Mouse (Mus musculus) adrenal gland, adult 10 weeks (tissue): ENCODE data around the gene Cd248. TPM values are rescaled to one million over a fixed set of nuclear protein-coding genes. Genes with fewer than 3 reads are reported as not detected.

Experiments
- polyA plus RNA-seq: library from polyadenylated mRNA; stranded (reverse); fragments of 350-450 nt; fragmentation: Illumina TruSeq; extraction: RNeasy Lipid Tissue Mini Kit (QIAGEN cat#74804); gene quantifications from one replicate; pipeline ENCODE4 v1.2.3, GENCODE M21; 2014; ENCODE audit warnings: low read depth, low replicate concordance

Cd248 gene
- 0.41 TPM for polyA plus RNA-seq

DNA sequence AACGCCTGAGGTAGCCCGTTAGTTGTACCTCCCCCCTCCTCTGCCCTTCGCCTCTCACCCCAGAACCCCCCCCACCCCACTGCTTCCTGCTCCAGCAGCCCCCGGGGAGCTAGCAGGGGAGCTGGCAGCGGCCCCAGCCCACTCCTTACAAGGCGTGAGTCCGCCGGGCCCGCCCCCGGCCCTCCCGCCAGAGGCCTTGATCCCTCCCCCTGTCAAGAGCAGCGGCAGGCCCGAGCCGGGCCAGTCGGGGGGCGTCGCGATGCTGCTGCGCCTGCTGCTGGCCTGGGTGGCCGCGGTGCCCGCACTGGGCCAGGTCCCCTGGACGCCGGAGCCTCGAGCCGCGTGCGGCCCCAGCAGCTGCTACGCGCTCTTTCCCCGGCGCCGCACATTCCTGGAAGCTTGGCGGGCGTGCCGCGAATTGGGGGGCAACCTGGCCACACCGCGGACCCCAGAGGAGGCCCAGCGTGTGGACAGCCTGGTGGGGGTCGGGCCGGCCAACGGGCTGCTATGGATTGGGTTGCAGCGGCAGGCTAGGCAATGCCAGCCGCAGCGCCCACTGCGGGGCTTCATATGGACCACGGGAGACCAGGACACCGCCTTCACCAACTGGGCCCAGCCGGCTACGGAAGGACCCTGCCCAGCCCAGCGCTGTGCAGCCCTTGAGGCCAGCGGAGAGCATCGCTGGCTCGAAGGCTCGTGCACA, at the start of gene Cd248:
Cd248 (plus strand) TSS at position 212 of the 703 bp plus-strand sequence.

DNA sequence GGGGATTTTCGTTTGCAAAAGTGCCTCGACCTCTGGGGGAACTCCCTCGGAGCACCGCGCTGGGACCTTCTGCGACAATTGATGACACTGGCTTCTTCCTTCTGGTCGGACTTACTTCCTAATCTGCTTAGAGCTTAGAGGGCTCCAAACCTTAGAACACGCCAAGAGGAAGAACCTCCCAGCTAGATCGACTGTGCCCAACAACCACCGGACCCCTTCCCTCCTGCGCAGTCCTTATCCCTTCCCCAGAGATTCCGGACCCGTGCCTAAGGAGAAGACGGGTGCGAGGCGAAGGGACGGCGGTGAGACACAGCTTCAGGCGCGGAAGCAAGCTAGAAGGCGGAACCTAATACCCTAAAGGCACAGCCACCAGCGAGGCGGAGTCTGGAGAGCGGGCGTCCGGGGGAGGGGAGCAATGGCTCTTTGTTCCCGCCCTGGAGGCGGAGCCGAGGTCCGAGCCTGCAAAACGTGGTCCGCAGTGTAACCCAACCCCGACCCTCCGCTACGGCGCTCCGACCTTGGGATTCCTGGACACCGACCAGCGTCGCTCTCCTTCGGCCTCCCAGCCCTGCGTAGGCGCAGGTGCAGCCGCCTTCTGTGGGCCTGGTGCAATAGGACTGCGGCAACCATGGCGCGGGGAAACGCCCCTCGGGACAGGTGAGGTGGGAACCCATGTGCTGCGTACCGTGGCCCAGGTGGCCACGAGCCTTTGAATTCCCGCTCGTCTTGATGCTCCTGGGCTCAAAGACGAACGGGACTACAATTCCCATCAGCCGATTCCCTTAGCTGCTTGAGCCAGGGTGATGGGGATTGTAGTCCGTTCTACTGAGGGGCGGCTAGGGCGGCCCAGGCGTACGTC, 44.0 kb upstream of the Cd248 start, which contains the start of gene Slc29a2:
Slc29a2 (plus strand) TSS at position 240 of the 859 bp plus-strand sequence.

DNA sequence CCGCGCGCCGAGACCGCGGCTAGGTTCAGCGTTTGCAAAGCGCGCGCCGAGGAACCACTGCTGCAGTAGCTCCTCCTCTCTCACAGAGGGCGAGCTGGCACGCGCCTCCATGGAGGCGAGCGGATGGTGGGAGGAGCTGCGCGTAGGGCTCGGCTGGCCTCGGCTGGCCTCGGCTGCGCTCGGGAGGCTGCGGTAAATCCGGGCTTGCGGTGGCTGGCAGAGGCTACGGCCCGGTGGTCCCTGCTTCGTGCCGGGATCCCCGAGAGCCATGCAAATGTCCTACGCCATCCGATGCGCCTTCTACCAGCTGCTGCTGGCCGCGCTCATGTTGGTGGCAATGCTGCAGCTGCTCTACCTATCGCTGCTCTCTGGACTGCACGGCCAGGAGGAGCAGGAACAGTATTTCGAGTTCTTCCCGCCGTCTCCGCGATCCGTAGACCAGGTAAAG, 29.1 kb upstream of the Cd248 start, which contains the start of the genes B4gat1 and AC124502.3:
B4gat1 (plus strand) TSS at position 118 of the 448 bp plus-strand sequence.
AC124502.3 (plus strand) TSS at position 183 of the 448 bp plus-strand sequence.

DNA sequence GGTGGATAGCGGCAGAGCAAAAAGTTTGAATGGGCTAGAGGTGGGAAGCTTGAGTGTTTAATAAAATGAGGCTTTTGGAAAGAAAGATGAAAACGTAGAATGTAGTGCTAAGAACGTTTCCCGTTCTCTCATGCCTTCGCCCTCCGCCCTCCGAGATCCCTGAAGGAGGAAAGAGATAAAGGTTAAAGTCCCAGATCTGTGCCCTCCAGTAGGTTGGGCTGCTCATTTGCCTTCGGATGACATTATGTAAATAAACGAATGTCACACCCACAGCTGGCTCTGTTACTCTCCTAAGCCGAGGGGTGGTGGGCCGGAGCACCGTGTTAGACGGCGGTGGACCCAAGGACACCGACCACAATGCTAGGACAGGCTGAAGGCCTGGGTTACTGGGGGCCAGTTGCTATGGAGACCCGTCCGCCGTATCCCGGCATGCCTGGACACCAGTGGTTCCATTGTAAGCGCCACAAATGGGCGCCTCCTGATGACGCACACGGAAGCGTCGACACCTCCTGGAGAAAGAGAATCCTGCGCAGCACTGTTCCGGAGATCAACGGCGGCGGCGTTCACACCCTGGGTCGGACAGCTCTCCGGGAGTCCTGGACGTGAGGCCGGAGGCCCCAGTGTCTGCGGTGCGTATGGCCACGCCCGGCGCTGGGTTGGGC, 26.9 kb upstream of the Cd248 start, which contains the start of gene Brms1:
Brms1 (plus strand) TSS at position 493 of the 662 bp plus-strand sequence.

DNA sequence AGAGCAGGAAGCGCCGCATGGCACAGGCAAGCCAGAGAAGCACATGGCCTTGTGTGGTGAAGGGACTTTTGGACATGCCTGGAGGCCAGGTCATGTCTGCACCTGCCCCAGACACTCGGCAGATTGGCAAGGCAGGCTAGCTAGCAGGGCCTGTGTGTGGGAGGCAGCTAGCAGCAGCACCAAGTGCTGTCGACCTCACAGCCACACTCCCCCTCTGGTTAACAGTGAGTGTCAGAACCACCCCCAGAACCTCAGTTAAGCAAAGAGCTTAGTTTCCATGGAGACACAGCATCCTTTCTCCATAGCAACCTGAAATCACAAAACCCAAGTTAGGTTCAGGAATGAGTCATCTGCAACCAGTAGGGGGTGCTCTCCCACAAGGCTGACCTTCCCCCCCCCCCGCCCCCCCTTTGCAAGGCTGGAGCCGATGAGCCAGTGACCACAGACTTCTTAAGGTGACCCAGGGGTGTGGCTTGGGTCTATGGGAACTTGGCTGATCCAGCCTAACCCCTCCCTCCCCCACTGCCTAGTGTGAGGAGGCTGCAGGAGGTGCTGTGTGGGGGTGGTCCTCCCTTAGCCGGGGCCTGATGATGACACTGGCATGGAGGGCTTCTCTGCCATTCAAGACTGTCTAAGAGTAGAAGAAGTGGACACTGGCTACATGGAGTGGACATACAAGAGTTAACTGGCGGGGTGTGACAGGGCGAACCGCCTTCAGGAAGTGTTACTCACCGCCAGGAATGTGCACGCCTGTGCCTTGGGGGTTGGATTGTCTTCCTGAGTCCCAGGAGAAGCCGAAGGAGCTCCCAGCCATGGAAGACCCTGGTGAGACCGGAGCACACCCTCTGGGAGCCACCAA, 17.6 kb upstream of the Cd248 start, which contains the start of gene Rin1:
Rin1 (plus strand) TSS at position 435 of the 859 bp plus-strand sequence.

DNA sequence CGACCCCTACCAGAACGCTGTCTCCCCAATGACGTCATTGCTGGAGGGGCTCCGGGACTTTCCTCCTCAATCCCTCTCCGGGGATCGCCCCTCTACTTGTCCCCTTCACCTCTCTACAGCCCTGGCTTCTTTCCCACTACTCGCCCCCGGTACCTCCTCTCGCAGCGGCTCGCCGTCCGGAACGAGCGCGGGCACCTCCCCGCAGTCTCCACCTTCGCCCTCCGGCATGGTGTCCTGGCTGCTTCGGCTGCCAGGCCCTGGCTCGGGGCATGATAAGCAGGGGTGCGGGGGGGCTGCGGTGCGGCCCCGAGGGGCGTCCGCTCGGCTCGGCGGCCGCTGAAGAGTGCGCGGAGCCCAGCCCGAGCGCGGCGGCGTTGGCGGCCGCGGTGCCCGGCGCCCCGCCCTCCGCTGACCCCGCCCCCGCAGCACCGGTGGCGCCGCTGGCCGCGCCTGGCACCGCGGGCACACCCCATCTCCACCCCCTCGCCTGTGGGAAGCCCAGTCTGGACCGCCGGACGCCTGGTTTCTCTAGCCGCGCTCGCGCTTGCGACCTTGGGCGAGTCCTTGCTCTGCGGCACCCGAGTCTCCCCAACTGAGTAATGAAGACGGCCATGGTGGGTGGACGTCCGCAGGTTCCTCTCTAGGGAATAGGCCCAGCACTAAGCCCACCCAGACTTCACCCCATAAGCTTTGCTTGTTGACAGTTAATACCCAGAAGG, 17.4 kb downstream of the Cd248 start, which contains the start of gene Tmem151a:
Tmem151a (minus strand) TSS at position 387 of the 719 bp plus-strand sequence.

DNA sequence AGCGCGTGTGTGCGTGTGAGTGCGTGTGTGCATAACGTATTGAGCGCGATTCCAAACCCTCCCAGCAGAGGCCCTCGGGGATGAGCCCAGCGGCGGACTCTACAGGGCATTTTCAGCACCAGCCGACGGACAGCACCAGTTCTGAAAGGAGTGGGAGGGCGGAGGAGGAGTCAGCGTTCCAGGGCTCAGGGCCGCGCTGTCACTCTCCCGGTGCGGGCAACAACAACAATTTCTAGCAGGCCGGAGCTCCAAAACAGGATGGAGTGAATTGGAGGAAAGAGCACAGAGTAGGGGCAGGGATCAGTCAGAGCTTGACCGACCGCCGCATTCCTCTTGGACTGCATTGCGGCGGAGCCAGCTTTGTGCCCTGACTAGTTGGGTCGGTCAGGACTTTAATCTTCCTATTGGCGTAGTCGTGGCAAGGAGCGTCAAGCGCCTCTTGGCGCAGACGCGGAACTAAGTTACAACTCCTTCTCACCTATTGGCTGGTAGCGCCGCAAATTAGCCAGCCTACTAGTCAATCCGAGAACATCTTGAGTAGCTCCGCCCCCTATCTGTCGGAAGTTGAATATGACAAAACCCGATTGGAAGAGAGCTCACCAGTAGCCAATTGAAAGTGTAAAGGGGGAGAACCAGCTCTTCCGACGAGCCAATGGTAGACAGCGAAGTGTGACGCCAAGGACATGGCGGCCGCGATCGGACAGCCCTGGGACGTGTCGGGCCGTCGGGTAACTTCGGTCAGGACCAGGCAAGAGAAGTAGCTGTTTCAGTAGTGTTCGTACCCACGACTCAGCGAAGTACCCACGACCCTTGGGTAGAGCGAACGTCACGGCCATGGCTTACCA, 20.2 kb downstream of the Cd248 start, which contains the start of gene Yif1a:
Yif1a (plus strand) TSS at position 655 of the 845 bp plus-strand sequence.

DNA sequence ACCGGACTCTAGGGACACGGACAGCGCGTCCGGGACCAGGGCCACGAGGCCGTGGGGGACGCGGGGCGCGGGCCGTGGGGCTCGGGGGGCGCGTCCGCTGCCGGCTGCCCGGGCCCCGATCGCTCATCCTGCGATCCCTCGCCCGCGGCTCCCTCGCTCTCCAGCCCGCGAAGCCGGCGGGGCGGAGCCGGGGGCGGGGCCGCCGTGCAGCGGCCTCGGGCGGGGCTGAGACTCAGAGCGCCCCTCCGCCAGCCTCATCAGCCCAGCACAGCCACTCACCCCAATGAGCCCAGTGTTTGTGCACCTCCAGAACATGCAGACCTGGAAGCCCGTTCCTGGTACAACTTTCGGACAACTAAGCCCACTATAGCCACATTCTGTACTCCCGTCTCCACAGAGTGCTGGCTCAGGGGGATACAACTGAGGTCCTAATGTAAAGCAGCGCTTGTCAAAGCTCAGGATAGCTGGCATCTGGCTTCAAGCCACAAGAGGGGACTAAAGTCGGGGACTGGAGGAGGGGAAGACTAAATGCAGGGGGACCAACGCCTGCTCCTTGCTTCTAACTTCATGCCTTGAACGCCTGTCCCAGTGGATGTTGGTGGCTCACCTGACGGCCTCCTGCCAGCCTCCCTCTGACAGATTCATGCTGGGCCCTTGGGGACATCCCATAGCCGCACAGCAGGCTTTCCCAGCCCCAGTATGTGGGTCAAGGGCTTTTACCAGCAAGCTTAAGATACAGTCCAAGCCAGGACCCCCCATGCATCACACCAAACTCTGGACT, 30.7 kb downstream of the Cd248 start, which contains the start of gene Cnih2:
Cnih2 (minus strand) TSS at position 159 of the 781 bp plus-strand sequence.

DNA sequence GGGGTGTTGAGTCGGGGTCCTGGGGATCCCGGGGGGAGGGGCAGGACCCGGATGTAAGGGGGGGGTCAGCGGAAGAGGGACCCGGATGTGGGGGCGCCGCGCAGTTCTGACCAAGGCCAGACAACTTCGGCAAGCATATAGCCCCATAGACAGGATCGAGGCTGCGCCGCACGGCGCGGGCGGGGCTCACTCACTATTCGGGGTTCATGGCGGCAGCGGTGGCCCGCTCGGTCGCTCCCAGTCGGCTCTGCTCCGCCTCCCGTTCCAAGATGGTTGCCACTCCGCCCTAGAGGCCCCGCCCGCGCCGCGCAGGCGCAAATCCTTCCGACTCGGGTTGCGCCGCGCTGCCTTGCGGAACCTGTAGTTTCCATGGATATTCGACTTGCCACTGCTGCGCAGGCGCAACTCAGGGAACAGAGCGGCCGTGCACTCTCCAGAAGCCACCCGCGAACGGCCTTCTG, 38.9 kb downstream of the Cd248 start, which contains the start of gene Rab1b:
Rab1b (minus strand) TSS at position 342 of the 461 bp plus-strand sequence.

DNA sequence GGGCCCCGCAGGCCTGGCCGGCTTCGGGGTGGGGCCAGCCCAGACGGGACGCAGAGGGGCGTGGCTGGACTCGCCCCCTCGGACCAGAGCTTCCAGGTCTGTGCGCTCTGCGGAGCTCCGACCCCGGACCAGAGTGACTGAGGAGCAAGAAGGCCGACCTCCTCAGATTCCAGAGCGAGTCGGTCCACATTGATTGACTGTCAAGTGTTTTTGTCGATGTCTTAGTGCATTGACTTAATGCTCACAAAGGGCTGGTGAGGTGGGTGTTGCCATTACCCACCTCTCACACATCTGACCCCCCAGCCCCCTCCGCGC, 50.5 kb downstream of the Cd248 start, which contains the start of gene Klc2:
Klc2 (minus strand) TSS at position 177 of the 315 bp plus-strand sequence.

Other genes with a start within 250 kb of the Cd248 start
- gene Ccs, start 228.7 kb upstream of the Cd248 start, polyA plus RNA-seq: 1.8 TPM
- not detected for gene Ccdc87, start 228.7 kb upstream of the Cd248 start, polyA plus RNA-seq
- gene Ctsf, start 212.9 kb upstream of the Cd248 start, polyA plus RNA-seq: 112 TPM
- 2.0 TPM for gene Actn3, start 190.2 kb upstream of the Cd248 start, polyA plus RNA-seq
- 38.0 TPM for gene Zdhhc24, start 189.4 kb upstream of the Cd248 start, polyA plus RNA-seq
- 4.8 TPM for gene Bbs1, start 161.4 kb upstream of the Cd248 start, polyA plus RNA-seq
- 4.0 TPM for gene Dpp3, start 139.8 kb upstream of the Cd248 start, polyA plus RNA-seq
- 4.0 TPM for gene Peli3, start 125.0 kb upstream of the Cd248 start, polyA plus RNA-seq
- 25.5 TPM for gene Mrpl11, start 105.9 kb upstream of the Cd248 start, polyA plus RNA-seq
- gene Npas4, start 77.8 kb upstream of the Cd248 start, polyA plus RNA-seq: not detected
- gene Slc29a2, start 44.2 kb upstream of the Cd248 start, polyA plus RNA-seq: not detected
- 27.2 TPM for gene B4gat1, start 29.3 kb upstream of the Cd248 start, polyA plus RNA-seq
- gene AC124502.3, start 29.2 kb upstream of the Cd248 start, polyA plus RNA-seq: 1.1 TPM
- not detected for gene Brms1, start 26.7 kb upstream of the Cd248 start, polyA plus RNA-seq
- 0.23 TPM for gene Rin1, start 17.6 kb upstream of the Cd248 start, polyA plus RNA-seq
- not detected for gene Tmem151a, start 17.5 kb downstream of the Cd248 start, polyA plus RNA-seq
- 23.0 TPM for gene Yif1a, start 20.5 kb downstream of the Cd248 start, polyA plus RNA-seq
- gene Cnih2, start 30.4 kb downstream of the Cd248 start, polyA plus RNA-seq: not detected
- 6.5 TPM for gene Rab1b, start 39.0 kb downstream of the Cd248 start, polyA plus RNA-seq
- gene Klc2, start 50.5 kb downstream of the Cd248 start, polyA plus RNA-seq: 0.58 TPM
- 5.5 TPM for gene Pacs1, start 205.0 kb downstream of the Cd248 start, polyA plus RNA-seq
- gene Sf3b2, start 227.4 kb downstream of the Cd248 start, polyA plus RNA-seq: 42.7 TPM
- gene Gal3st3, start 230.3 kb downstream of the Cd248 start, polyA plus RNA-seq: not detected